Mouse (Mus musculus) limb, embryonic 10.5 days (tissue): ENCODE results near the gene Bach2. TPM values are rescaled to one million over a fixed set of nuclear protein-coding genes. Genes with fewer than 3 reads are reported as not detected.

ENCODE experiments used
- DNase-seq: peaks from one replicate; pipeline ENCODE4 v3.0.0-alpha.2; 2017; ENCODE audit warnings: low spot score
- H3K27ac ChIP-seq: fragments of 300-500 bp; sonication (generic); 2 replicates; pipeline ENCODE4 v1.5.1; 2016; ENCODE audit warnings: mild to moderate bottlenecking
- H3K27me3 ChIP-seq: fragments of 300-500 bp; sonication (generic); 2 replicates; pipeline ENCODE4 v1.6.1; 2016; ENCODE audit warnings: low read depth, mild to moderate bottlenecking; ENCODE audit not compliant: poor library complexity, severe bottlenecking
- H3K36me3 ChIP-seq: fragments of 300-500 bp; sonication (generic); 2 replicates; pipeline ENCODE4 v1.6.1; 2016; ENCODE audit warnings: mild to moderate bottlenecking, moderate library complexity
- H3K4me1 ChIP-seq: fragments of 300-500 bp; sonication (generic); 2 replicates; pipeline ENCODE4 v1.6.1; 2016
- H3K4me3 ChIP-seq: fragments of 300-500 bp; sonication (generic); 2 replicates; pipeline ENCODE4 v1.5.1; 2016; ENCODE audit warnings: mild to moderate bottlenecking, moderate library complexity
- H3K9me3 ChIP-seq: fragments of 300-500 bp; sonication (generic); replicated peaks from 2 replicates; pipeline ENCODE4 v1.6.1; 2016; ENCODE audit warnings: mild to moderate bottlenecking
- WGBS: fragments of 180-500 bp; shearing (Covaris S2); methylation state at CpG from one replicate; pipeline ENCODE4 v1.1.7; 2016; 5-methylcytosine and 5-hydroxymethylcytosine counted together
- polyA plus RNA-seq: library from polyadenylated mRNA; unstranded; fragments of >200 nt; fragmentation: Nextera tagmentation; extraction: Ambion mirVana; gene quantifications from 2 replicates; pipeline ENCODE4 v1.2.1, GENCODE M21; 2016

The Bach2 gene
- polyA plus RNA-seq, 1 experiment from 2014 or later: 23.0 TPM

DNA sequence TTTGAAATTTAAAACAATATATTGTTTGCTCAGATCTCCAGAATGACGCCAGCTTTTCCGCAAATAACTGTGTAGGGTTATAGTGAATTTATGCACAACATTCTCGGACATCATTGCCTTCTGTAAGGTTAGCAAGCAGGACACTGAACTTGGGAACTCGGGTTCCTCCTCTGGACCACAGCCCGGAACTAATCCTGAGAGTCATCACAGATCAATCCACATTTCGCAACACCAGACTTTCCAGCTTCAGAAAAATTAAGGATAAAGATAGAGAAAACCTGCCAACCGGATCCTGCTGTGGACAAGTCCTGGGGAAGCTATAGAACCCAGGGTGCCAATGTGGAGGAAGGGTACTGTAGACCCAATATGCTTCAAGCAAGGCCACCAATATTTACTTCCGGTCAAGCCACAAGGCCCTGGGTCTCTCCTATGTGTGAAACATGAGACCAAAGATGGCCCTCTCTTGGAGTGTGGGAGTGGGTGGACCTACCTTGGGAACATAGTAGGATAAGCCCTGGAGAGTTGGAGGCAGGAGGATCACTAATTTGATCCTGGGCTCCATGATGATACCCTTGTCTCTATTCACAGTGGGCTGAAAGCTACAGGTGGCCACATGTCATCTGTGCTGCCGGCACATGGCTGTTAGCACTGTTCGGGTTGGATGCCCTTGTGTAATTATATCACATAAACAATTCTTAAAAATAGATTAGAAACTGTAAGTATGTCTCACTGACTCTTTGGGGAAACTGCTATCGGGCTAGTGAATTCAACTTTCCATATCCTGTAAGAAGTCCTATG lies 7.1 kb upstream of the Bach2 start:
- no peaks in the 10 kb centered on the region for H3K27me3 ChIP-seq
- peaks cover 40% of the 10 kb centered on the region for H3K4me1 ChIP-seq
- H3K9me3 ChIP-seq: no peaks in the 10 kb centered on the region
- H3K27ac ChIP-seq: no peak overlapping the region
- no peak overlapping the region for H3K4me3 ChIP-seq
- no peak for DNase-seq
- WGBS: 92% methylated on average over 11 of the region's 11 CpGs
- H3K36me3 ChIP-seq: no peaks in the 10 kb centered on the region

DNA sequence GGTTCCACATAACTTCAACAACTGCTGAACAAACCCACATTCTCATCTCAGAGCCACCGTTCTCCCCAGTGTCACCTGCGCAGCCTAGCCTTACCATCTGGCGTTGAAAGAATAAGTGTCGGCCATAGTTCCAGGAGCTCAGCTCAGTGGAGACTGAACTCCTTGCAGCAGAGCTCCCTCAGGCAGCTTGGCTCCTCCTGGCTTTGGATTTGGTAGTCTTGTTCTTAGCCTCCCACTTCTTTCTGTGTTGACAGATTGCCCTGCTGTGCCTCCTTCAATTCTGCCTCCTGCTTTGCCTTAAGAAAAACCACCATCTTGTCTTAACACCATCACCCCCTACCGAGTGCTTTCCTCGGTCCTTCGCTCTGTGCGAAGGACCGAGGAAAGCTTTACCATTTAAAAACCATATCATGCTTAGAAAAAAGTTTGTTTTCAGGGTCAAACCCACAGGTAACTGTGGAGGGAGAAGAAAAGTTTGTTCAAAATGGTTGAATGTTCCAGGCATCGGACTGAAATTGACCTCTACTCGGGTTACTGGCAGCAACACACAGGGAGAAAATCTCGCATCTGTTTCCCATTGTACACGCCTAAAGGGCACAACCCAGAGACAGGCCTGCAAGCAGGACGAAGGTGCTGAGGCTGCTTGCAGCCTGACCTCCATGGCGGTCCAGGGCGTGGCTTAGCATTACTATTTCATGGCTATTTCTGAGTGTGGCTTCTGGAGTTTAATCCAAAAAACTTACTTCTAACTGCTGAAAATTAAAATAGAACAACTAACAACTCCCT lies 2.5 kb upstream of the Bach2 start:
- Histone ChIP-seq H3K4me3 (peak overlapping the region; percentile 28; the same call in 1 of the 2 replicates), H3K27me3 (no peaks in the 10 kb centered on the region), H3K9me3 (no peaks in the 10 kb centered on the region), H3K27ac (peak overlapping the region; percentile 85), H3K36me3 (no peaks in the 10 kb centered on the region), H3K4me1 (peaks cover 62% of the 10 kb centered on the region)
- DNase-seq: peak; percentile 75
- 38% methylated on average over 16 of the region's 16 CpGs for WGBS

DNA sequence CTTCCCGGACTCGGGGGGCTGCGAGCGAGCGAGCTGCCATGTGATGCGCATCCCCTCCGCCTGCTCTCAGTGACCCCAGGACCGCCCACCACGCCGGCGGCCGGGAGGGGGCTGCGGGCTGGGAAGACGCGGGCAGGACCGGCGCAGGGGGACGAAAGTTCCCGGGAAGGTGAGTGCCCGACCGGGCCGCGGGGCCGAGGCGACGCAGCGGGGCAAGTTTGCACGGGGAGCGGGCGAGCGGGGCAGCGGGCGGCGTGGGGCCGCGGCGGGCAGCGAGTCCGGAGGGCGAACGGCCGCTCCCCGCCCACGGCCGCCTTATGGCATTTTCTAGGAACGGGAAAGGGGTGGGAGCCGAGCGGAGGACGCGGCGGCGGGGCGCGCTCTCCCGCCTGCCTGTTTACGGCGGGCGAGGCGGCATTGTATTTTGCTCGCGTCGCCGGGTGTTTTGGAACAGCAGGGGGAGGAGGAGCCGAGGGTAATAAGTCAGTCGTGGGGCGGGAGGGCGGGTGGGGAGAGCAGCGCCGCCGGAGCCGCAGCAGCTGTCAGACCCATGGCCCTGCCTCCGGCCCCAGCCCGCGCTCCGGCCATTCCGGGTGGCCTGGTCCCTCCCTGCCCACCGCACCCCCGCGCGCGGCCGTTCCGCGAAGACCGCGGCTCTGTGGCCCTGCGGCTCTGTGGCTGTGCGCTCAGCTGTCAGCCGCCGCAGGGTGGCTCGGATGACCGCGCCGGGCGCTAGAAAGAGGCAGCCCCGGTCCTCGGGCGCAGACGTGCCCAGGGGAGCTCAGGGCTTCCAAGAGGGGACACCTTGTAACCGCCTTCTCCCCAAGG lies 531 bp downstream of the Bach2 start:
- DNase-seq: peak; percentile 86
- Histone ChIP-seq H3K27ac (peak overlapping the region; percentile 99), H3K4me3 (peak overlapping the region; percentile 98), H3K27me3 (no peaks in the 10 kb centered on the region), H3K9me3 (no peaks in the 10 kb centered on the region), H3K4me1 (peaks cover 89% of the 10 kb centered on the region), H3K36me3 (peaks cover under 1% of the 10 kb centered on the region; the same call in 1 of the 2 replicates)
- under 1% methylated on average over 98 of the region's 100 CpGs for WGBS

DNA sequence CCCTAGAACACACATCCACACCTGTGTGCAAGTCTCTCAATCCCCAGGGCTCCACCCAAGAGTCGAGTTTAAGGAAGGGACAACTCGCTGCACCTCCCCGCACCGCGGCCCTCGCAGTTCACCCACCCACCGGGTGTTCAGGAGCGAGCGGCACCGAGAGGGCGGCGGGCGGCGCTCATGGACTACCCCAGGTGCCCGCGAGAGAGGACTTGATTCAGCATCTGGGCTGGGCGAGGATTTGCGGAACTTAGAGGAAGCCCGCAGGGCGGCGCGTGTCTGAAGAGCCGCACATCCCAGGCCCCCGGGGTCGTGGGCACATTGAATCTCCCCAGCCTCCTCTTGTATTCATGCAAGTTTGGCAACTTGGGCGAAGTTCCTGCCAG lies 1.1 kb downstream of the Bach2 start:
- WGBS: under 1% methylated on average over 26 of the region's 26 CpGs
- Histone ChIP-seq H3K36me3 (peaks cover 7% of the 10 kb centered on the region), H3K4me1 (peaks cover 91% of the 10 kb centered on the region), H3K27me3 (no peaks in the 10 kb centered on the region), H3K9me3 (no peaks in the 10 kb centered on the region), H3K27ac (peak overlapping the region; percentile 99), H3K4me3 (peak overlapping the region; percentile 98)
- DNase-seq: peak; percentile 72

DNA sequence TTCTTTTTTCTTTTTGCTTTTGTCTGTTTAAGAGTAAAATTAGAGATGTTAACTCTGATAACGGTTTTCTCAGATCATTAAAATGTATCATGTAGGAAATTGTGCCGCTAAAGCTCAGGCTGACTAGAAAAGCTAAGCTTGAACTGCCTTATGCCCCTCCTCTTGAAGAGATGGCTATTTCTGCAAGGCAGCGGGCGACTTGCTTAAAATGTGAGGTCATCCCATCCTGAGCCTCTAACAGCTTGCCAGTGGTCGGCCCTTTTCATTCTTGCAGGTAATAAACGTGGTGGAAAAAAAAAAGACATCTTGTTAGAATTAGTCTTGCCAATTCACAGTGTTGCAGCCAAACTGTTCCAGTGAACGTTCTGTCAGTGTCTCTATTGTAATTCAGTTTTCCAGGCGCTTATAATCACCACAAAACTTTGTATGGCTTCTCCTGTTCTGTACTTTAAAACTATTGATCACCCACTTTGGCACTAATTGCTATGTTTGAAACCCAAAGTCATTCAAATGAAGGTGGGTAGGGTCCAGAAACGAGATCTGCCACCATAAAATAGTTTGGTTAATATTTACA lies 1.9 kb downstream of the Bach2 start:
- no peaks in the 10 kb centered on the region for H3K27me3 ChIP-seq
- peak overlapping the region; percentile 99 for H3K27ac ChIP-seq
- H3K9me3 ChIP-seq: no peaks in the 10 kb centered on the region
- WGBS: 8% methylated on average over 9 of the region's 9 CpGs
- peaks cover 15% of the 10 kb centered on the region for H3K36me3 ChIP-seq
- H3K4me3 ChIP-seq: peak overlapping the region; percentile 98
- H3K4me1 ChIP-seq: peaks cover 87% of the 10 kb centered on the region
- peak; percentile 37 for DNase-seq

DNA sequence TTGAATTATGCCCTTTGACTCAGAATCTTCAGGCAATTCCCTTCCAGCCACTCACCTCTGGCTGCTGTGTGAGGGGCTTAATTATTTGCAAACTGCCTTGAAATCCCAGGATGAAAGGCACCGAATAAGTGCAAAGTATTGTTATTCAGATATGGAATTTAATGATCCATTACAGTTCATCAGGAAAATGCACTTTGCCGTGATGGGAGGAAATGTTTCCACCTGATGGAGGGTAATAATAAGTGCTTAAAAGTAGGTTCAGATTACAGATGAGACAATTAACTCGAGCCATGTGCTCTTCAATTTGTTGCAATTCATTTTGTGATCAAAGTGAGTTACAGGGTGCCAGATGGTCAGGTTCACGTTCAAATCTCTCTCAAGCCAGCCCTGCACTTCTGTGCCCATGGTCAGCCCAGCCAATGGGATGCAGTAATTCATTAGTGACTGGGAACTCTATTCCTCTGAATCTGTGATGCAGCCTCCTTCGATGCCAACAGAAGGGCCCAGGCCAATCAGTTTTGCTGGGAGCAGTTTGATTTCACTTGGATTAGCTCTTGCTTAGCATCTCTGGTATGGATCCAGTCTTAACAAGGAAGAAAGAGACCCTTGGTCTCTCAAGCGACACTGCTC lies 2.9 kb downstream of the Bach2 start:
- WGBS: 13% methylated on average over 6 of the region's 6 CpGs
- Histone ChIP-seq H3K4me1 (peaks cover 87% of the 10 kb centered on the region), H3K9me3 (no peaks in the 10 kb centered on the region), H3K4me3 (peak overlapping the region; percentile 98), H3K36me3 (peaks cover 15% of the 10 kb centered on the region), H3K27ac (peak overlapping the region; percentile 99), H3K27me3 (no peaks in the 10 kb centered on the region)
- peak; percentile 47 for DNase-seq

DNA sequence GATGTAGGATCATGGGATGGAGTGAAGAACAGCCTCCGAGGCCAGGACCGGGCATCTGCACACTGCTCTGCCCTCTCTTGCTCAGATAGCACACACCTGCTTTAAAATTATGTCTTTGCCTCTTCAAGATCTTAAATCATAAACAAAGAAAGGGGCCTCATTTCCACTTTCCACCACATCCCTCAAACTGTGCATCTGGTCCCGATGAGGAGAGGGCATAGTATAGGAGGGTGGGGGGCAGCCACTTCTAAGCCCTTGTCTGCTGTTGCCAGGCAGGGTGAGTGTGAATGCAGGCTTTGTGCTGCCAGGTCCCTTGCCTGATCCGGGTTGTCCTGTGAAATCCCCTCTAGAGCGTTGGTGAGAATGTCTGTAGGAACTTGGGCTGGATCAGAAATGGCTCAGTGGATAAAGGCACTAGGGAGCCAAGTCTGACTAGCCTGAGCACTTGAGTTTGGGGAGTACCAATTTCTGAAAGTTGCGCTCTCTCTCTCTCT lies 3.6 kb downstream of the Bach2 start:
- WGBS: 49% methylated on average over 6 of the region's 6 CpGs

DNA sequence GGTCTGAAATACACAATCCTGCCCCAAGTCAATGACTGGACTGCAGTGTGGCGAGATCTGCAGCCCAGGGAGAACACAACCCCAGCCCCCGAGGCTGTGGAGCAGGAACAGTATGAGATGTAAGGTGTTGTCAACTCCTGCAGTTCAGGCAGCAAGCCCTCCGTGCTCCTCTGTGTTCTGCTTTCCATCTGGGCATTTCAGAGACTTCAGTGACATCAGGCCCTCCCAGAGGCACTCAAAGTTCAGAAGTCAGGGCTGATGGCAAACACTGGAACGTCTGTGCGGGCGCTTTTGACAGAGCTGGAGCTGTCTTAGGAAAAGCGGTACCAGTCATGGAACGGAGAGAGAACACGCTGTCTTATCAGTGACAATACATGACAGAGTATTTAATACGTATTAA lies 4.9 kb downstream of the Bach2 start:
- Histone ChIP-seq H3K36me3 (peaks cover 17% of the 10 kb centered on the region), H3K4me1 (peaks cover 86% of the 10 kb centered on the region), H3K27me3 (no peaks in the 10 kb centered on the region), H3K9me3 (no peaks in the 10 kb centered on the region), H3K27ac (peak overlapping the region; percentile 68), H3K4me3 (0 out of 2 replicates have a peak overlapping the region, but pooled peaks have one; percentile 1)
- no peak for DNase-seq
- 33% methylated on average over 10 of the region's 10 CpGs for WGBS

More for the DNA sequence above, 3.6 kb downstream of the Bach2 start:
- Histone ChIP-seq H3K9me3 (no peaks in the 10 kb centered on the region), H3K4me3 (peak overlapping the region; percentile 98), H3K27me3 (no peaks in the 10 kb centered on the region), H3K4me1 (peaks cover 86% of the 10 kb centered on the region), H3K36me3 (peaks cover 15% of the 10 kb centered on the region), H3K27ac (peak overlapping the region; percentile 99)
- peak; percentile 39 for DNase-seq

DNA sequence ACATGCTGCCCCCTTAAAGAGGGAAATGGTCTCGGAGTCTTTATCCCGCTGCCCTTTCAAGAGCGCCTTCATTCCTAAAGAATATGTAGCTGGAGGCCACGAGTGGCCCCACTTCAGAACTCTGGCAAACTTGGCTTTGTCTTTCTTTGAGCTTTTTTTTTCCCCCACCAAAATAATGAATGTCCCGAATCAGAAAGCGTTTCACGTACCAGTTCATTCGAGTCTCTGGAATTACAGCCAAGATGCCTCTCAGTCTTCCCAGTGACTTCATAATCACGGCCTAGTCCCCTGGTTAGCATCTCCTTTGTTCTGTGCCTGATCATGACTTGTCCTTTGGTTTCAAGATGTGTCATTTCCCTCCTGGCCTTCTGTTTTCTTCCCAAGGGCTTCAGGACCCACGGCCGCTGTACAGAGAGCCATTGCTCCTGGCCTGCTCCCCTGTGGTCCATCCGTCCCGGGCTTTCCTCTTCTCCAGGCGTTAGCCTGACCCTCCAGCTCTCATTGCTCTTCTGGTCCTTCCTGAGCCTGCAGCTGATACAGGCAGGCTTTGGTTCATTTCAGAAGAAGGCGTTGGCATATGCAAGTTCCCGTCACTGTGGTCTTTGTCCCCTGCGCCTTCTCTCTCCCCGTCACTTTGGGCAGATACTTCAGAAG lies 5.6 kb downstream of the Bach2 start:
- Histone ChIP-seq H3K27ac (peak overlapping the region; percentile 47; the same call in 1 of the 2 replicates), H3K4me1 (peaks cover 94% of the 10 kb centered on the region), H3K4me3 (no peak overlapping the region), H3K36me3 (peaks cover 17% of the 10 kb centered on the region), H3K27me3 (no peaks in the 10 kb centered on the region), H3K9me3 (no peaks in the 10 kb centered on the region)
- 68% methylated on average over 18 of the region's 18 CpGs for WGBS
- no peak for DNase-seq

DNA sequence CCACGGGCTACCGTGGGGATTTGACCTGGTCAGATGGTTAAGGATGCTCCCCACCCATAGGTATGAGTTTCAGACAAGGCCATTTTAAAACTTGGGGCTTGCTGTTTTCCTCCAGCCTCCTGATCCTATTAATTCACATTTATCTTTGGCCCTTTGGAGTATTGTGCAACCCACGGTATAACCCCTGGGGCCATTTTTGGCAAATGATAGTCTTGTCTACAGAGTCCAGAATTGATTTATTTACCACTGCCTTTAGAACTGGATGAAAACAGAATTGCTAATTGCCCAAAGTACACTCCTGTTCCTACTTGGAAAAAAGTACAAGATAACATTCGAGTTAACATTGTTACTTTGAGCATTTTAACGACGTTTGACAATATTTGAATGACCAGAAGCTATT lies 7.0 kb downstream of the Bach2 start:
- 87% methylated on average over 6 of the region's 6 CpGs for WGBS
- DNase-seq: no peak
- no peak overlapping the region for H3K27ac ChIP-seq
- H3K9me3 ChIP-seq: no peaks in the 10 kb centered on the region
- H3K4me3 ChIP-seq: no peak overlapping the region
- no peaks in the 10 kb centered on the region for H3K27me3 ChIP-seq
- H3K4me1 ChIP-seq: peaks cover 94% of the 10 kb centered on the region
- peaks cover 17% of the 10 kb centered on the region for H3K36me3 ChIP-seq

DNA sequence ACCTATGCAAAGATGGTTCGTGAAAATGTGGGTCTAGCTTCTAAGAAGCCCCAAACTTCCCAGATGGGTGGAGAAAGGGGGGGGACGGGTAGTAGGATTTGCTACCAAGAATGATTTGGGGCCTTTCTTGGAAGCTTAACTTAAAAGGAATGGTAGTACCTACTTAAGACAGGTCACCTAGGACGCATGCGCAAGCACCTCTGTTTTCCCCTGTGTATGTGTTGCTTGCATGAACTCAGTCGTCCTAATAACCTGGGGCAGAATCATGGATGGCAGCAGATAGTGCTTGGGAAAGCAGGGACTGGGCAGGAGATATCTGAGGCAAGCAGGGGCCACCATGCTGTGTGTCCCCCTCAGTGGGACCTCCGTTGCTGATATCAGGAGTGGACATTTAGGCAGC lies 7.4 kb downstream of the Bach2 start:
- WGBS: 87% methylated on average over 6 of the region's 6 CpGs
- no peak for DNase-seq
- no peak overlapping the region for H3K27ac ChIP-seq
- H3K36me3 ChIP-seq: peaks cover 17% of the 10 kb centered on the region
- no peaks in the 10 kb centered on the region for H3K27me3 ChIP-seq
- no peak overlapping the region for H3K4me3 ChIP-seq
- H3K4me1 ChIP-seq: peaks cover 94% of the 10 kb centered on the region
- no peaks in the 10 kb centered on the region for H3K9me3 ChIP-seq
